Mouse (Mus musculus): ENCODE data around the gene Aco2. TPM values are rescaled to one million over a fixed set of nuclear protein-coding genes. Genes with fewer than 3 reads are reported as not detected.

Gene Aco2
- total and polyA plus RNA-seq, 2 experiments from 2014 or later: 257 to 412 TPM

DNA sequence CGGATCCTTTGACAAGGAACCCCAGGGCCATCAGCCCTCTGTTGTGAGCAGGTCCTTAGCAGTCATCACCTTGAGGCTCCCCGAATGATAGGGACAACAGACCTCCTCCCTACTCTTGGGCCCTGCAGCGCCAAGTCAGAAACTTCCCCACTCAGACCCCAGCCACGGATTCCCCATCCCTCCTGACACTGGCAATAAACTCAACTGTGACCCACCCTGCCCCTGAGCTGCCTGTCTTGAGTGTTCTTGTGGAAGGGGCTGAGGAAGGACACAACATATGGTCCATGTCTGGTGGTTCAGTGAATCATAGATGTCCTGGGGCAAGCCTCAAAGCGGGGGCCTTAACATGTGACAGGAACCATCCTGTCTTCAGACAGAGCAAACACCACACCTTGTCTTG is 78.6 kb downstream of the Aco2 start:
- Histone ChIP-seq H3K36me3 (ENCODE audit: insufficient read depth, low read length) (peaks cover 74% of the 10 kb centered on the region), H3K27me3 (ENCODE audit: insufficient read depth, low read length) (no peaks in the 10 kb centered on the region), H3K27ac (ENCODE audit: low read depth, low read length) (no peak overlapping the region), H3K4me3 (ENCODE audit: low read depth, low read length) (no peak overlapping the region), H3K9me3 (ENCODE audit: low read length) (no peaks in the 10 kb centered on the region), H3K4me2 (ENCODE audit: low read depth, low read length, poor library complexity, severe bottlenecking) (no peak overlapping the region), H3K4me1 (ENCODE audit: insufficient read depth, low read length) (no peaks in the 10 kb centered on the region), H3K9ac (replicated peaks; ENCODE audit: low read length, poor library complexity, severe bottlenecking) (no peak overlapping the region)
- no peak for TF ChIP-seq CTCF (IDR thresholded peaks at IDR 0.05)
- 89% methylated on average over 5 of the region's 5 CpGs for WGBS
- ATAC-seq (ENCODE audit: low FRiP score): no peak
- no peak for DNase-seq (ENCODE audit: low spot score)

DNA sequence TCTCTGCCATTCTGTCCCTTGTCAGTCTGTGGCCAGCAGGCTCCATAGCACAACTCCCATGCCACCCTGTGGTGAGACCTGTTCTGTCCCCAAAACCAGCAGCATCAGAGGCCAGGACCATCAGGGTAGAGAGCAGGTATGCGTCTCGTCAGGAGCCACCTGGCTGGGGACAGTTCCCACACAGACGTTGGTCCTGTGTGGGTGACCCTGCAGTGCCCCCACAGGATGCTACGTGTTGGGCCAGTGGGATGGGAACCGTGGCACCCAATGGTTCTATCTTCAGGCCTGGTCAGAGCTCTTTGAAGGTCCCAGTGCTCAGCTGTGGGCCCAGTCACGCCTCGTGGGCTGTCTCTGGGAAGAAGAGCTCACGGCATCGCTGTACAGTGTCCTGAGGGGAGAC is 79.0 kb downstream of the Aco2 start:
- Histone ChIP-seq H3K4me3 (ENCODE audit: low read depth, low read length) (no peak overlapping the region), H3K4me2 (ENCODE audit: low read depth, low read length, poor library complexity, severe bottlenecking) (no peak overlapping the region), H3K27ac (ENCODE audit: low read depth, low read length) (no peak overlapping the region), H3K36me3 (ENCODE audit: insufficient read depth, low read length) (peaks cover 74% of the 10 kb centered on the region), H3K4me1 (ENCODE audit: insufficient read depth, low read length) (no peaks in the 10 kb centered on the region), H3K9ac (replicated peaks; ENCODE audit: low read length, poor library complexity, severe bottlenecking) (no peak overlapping the region), H3K27me3 (ENCODE audit: insufficient read depth, low read length) (no peaks in the 10 kb centered on the region), H3K9me3 (ENCODE audit: low read length) (no peaks in the 10 kb centered on the region)
- WGBS: 92% methylated on average over 8 of the region's 9 CpGs
- 0 out of 2 replicates have a peak, but pooled peaks have one; percentile 11 for TF ChIP-seq CTCF (IDR thresholded peaks at IDR 0.05)
- no peak for DNase-seq (ENCODE audit: low spot score)
- 0 out of 2 replicates have a peak, but pooled peaks have one; percentile 26 for ATAC-seq (ENCODE audit: low FRiP score)

DNA sequence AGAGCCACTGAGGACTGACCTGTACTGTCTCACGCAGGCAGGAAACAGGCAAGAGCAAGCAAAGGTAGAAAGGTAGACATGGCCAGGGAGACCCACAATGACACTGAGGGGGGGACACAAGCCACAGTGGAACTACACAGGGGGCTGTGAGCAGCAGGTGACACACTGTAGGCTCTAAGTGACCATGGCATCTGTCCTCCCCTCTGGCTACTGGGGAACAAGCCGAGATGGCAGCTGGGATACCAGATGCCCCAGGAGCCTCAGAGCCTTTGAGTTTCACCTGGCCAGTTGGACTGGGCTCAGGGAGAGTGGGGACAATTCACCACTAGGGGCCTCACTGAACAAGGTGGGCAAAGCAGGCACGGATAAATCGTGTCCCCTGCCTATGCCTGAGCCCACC is 80.2 kb downstream of the Aco2 start:
- no peak overlapping the region for H3K27ac ChIP-seq (ENCODE audit: low read depth, low read length)
- no peak for ATAC-seq (ENCODE audit: low FRiP score)
- no peaks in the 10 kb centered on the region for H3K9me3 ChIP-seq (ENCODE audit: low read length)
- H3K4me1 ChIP-seq (ENCODE audit: insufficient read depth, low read length): no peaks in the 10 kb centered on the region
- no peak for DNase-seq (ENCODE audit: low spot score)
- H3K9ac ChIP-seq (replicated peaks; ENCODE audit: low read length, poor library complexity, severe bottlenecking): no peak overlapping the region
- peaks cover 66% of the 10 kb centered on the region for H3K36me3 ChIP-seq (ENCODE audit: insufficient read depth, low read length)
- H3K4me2 ChIP-seq (ENCODE audit: low read depth, low read length, poor library complexity, severe bottlenecking): no peak overlapping the region
- no peak overlapping the region for H3K4me3 ChIP-seq (ENCODE audit: low read depth, low read length)
- 60% methylated on average over 4 of the region's 4 CpGs for WGBS
- H3K27me3 ChIP-seq (ENCODE audit: insufficient read depth, low read length): no peaks in the 10 kb centered on the region
- TF ChIP-seq CTCF (IDR thresholded peaks at IDR 0.05): peak; percentile 27

DNA sequence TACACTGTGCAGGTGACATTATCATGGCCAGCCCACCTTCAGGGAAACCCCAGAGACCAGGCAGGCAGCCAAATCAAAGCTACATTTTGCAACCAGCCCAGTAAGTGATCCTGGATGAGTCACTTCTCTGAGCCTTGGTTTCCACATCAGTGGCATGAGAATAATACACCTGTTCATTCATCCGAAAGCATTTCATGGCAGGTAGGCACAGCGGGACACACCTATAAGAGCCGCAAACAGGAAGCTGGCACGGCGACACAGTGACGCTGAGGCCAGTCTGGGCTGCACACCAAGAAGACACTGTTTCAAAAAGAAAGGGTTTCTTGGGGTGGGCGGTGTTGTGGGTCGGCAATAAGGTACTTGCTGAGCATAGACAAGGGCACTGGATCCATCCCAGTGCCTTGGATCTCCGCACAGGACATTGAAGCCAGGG is 82.1 kb downstream of the Aco2 start:
- Histone ChIP-seq H3K27ac (ENCODE audit: low read depth, low read length) (no peak overlapping the region), H3K4me2 (ENCODE audit: low read depth, low read length, poor library complexity, severe bottlenecking) (no peak overlapping the region), H3K4me3 (ENCODE audit: low read depth, low read length) (no peak overlapping the region), H3K4me1 (ENCODE audit: insufficient read depth, low read length) (no peaks in the 10 kb centered on the region), H3K9me3 (ENCODE audit: low read length) (no peaks in the 10 kb centered on the region), H3K9ac (replicated peaks; ENCODE audit: low read length, poor library complexity, severe bottlenecking) (no peak overlapping the region), H3K36me3 (ENCODE audit: insufficient read depth, low read length) (peaks cover 52% of the 10 kb centered on the region), H3K27me3 (ENCODE audit: insufficient read depth, low read length) (no peaks in the 10 kb centered on the region)
- no peak for TF ChIP-seq CTCF (IDR thresholded peaks at IDR 0.05)
- DNase-seq (ENCODE audit: low spot score) (no peak), ATAC-seq (ENCODE audit: low FRiP score) (no peak)
- WGBS: 97% methylated on average over 9 of the region's 9 CpGs

DNA sequence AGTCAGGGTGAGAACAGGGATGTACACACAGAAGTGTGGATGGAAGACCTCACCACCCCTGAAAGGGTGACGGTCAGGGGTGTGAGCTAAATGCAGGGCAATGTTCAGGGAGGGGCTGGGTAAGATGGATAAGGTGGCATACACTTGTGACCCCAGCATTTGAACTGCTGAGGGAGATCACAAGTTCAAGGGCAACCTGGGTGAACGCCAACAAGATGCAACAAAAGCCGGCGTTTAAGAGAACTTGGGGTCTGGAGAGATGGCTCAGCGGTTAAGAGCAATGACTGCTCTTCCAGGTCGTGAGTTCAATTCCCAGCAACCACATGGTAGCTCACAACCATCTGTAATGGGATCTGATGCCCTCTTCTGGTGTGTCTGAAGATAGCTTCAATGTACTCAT is 82.6 kb downstream of the Aco2 start:
- Histone ChIP-seq H3K27me3 (ENCODE audit: insufficient read depth, low read length) (no peaks in the 10 kb centered on the region), H3K27ac (ENCODE audit: low read depth, low read length) (no peak overlapping the region), H3K4me1 (ENCODE audit: insufficient read depth, low read length) (no peaks in the 10 kb centered on the region), H3K4me3 (ENCODE audit: low read depth, low read length) (no peak overlapping the region), H3K4me2 (ENCODE audit: low read depth, low read length, poor library complexity, severe bottlenecking) (no peak overlapping the region), H3K9me3 (ENCODE audit: low read length) (no peaks in the 10 kb centered on the region), H3K9ac (replicated peaks; ENCODE audit: low read length, poor library complexity, severe bottlenecking) (no peak overlapping the region), H3K36me3 (ENCODE audit: insufficient read depth, low read length) (peaks cover 47% of the 10 kb centered on the region)
- DNase-seq (ENCODE audit: low spot score): no peak
- TF ChIP-seq CTCF (IDR thresholded peaks at IDR 0.05): no peak
- no peak for ATAC-seq (ENCODE audit: low FRiP score)
- 91% methylated on average over 6 of the region's 6 CpGs for whole genome bisulfite sequencing

DNA sequence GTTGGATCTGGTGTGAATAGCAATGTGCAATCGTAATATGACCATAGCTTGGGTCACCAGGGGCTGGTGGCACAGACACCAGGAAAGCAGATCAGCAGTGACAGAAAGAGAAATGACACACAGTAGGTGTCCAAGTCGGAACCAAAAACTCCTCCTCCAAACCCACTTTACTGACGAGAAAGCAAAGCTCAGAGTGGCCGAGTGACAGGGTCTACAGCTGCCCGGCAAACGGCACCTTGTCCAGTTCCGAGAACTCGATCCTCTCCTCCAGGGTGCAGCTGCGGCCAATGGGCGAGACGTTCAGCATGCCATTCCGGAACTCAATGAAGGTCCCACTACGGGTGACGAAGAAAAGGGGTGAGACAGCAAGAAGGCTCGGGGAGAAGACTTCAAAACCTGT is 83.3 kb downstream of the Aco2 start:
- ATAC-seq (ENCODE audit: low FRiP score) (no peak), DNase-seq (ENCODE audit: low spot score) (no peak)
- Histone ChIP-seq H3K27ac (ENCODE audit: low read depth, low read length) (no peak overlapping the region), H3K4me3 (ENCODE audit: low read depth, low read length) (no peak overlapping the region), H3K4me2 (ENCODE audit: low read depth, low read length, poor library complexity, severe bottlenecking) (no peak overlapping the region), H3K9me3 (ENCODE audit: low read length) (no peaks in the 10 kb centered on the region), H3K9ac (replicated peaks; ENCODE audit: low read length, poor library complexity, severe bottlenecking) (no peak overlapping the region), H3K27me3 (ENCODE audit: insufficient read depth, low read length) (no peaks in the 10 kb centered on the region), H3K36me3 (ENCODE audit: insufficient read depth, low read length) (peaks cover 40% of the 10 kb centered on the region), H3K4me1 (ENCODE audit: insufficient read depth, low read length) (no peaks in the 10 kb centered on the region)
- WGBS: 95% methylated on average over 15 of the region's 15 CpGs
- TF ChIP-seq CTCF (IDR thresholded peaks at IDR 0.05): no peak
